Mouse (Mus musculus) left cerebral cortex, adult 8-10 months (tissue): Measurements from ENCODE around the gene Rbp4. TPM values are rescaled to one million over a fixed set of nuclear protein-coding genes. Genes with fewer than 3 reads are reported as not detected.

Experiments
- DNase-seq, 2 experiments: peaks; one replicate each; pipeline ENCODE4 v3.0.0; 2022; ENCODE audit warnings: low spot score in 2 of 2
- total RNA-seq, 4 experiments: library from RNA; stranded (reverse); gene quantifications; 2 replicates each; pipeline ENCODE4 v1.2.4; 2022

The Rbp4 gene
- 10 to 100 TPM; 22.2 to 32.5 (median 23.6) TPM for total RNA-seq

GRCm38 (mm10) chr19:38125219-38125610, at the start of gene Rbp4:
Rbp4 (minus strand) TSS chr19:38125281.
- DNase-seq, result no peak

- DNase-seq, result no peak
Observed at GRCm38 (mm10) chr19:38164633-38165032, 39.6 kb upstream of the Rbp4 start.

GRCm38 (mm10) chr19:38161648-38162354, 36.7 kb upstream of the Rbp4 start:
- no peak for DNase-seq

GRCm38 (mm10) chr19:38156243-38156642, 31.2 kb upstream of the Rbp4 start:
- DNase-seq, result no peak

GRCm38 (mm10) chr19:38143540-38144271, 18.6 kb upstream of the Rbp4 start:
- DNase-seq, result no peak

GRCm38 (mm10) chr19:38134806-38135205, 9.7 kb upstream of the Rbp4 start:
- DNase-seq, result no peak

GRCm38 (mm10) chr19:38133986-38134385, 8.9 kb upstream of the Rbp4 start:
- DNase-seq, result no peak

- DNase-seq, result no peak
Observed at GRCm38 (mm10) chr19:38132481-38132880, 7.4 kb upstream of the Rbp4 start, which contains the start of gene Pde6c. Pde6c (plus strand) TSS chr19:38132781.

GRCm38 (mm10) chr19:38126656-38127055, 1.6 kb upstream of the Rbp4 start:
- no peak for DNase-seq

GRCm38 (mm10) chr19:38124401-38125218, 471 bp downstream of the Rbp4 start:
- no peak for DNase-seq

GRCm38 (mm10) chr19:38123921-38124320, 1.2 kb downstream of the Rbp4 start:
- no peak for DNase-seq

- no peak for DNase-seq
Observed at GRCm38 (mm10) chr19:38120123-38120760, 4.8 kb downstream of the Rbp4 start.

- DNase-seq, result no peak
Observed at GRCm38 (mm10) chr19:38114834-38115491, 10.1 kb downstream of the Rbp4 start.

GRCm38 (mm10) chr19:38112575-38112974, 12.5 kb downstream of the Rbp4 start:
- no peak for DNase-seq

GRCm38 (mm10) chr19:38111056-38111455, 14.0 kb downstream of the Rbp4 start:
- no peak for DNase-seq

- DNase-seq, result no peak
Observed at GRCm38 (mm10) chr19:38109506-38110242, 15.4 kb downstream of the Rbp4 start.

- DNase-seq, result no peak
Observed at GRCm38 (mm10) chr19:38107871-38108270, 17.2 kb downstream of the Rbp4 start.

- DNase-seq, result no peak
Observed at GRCm38 (mm10) chr19:38096858-38097758, 28.0 kb downstream of the Rbp4 start, which contains the start of gene Ffar4. Ffar4 (plus strand) TSS chr19:38097071.

- no peak for DNase-seq
Observed at GRCm38 (mm10) chr19:38096231-38096630, 28.9 kb downstream of the Rbp4 start.
